Mouse (Mus musculus): ENCODE measurements around the gene Tcf12.

The Tcf12 gene

GRCm38 (mm10) chr9:72085017-72085416 lies 26.7 kb downstream of the Tcf12 start:
- DNase-seq = no peak

- no peak for DNase-seq
These were observed 27.5 kb downstream of the Tcf12 start for GRCm38 (mm10) chr9:72084131-72084530.

GRCm38 (mm10) chr9:72076158-72076557 lies 35.5 kb downstream of the Tcf12 start:
- no peak for DNase-seq

DNA sequence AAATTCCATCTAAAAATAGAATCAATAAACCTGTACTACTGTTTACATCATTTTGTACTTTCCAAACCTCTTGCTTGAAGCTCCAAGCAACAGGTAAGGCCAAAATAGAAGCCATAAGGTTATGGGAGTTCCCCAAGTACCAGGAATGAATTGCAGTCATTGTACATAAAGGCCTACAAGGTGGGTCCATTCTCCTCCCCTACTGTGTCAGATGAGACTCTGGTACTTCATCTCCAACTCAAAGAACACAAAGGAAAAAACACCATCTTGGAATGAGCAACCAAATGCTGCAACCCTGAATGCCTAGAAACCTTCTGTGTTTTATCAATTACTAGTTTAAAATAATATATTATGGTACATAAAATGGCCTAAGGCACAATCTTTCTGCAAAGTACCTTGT lies 45.5 kb downstream of the Tcf12 start:
- no peak for DNase-seq

DNA sequence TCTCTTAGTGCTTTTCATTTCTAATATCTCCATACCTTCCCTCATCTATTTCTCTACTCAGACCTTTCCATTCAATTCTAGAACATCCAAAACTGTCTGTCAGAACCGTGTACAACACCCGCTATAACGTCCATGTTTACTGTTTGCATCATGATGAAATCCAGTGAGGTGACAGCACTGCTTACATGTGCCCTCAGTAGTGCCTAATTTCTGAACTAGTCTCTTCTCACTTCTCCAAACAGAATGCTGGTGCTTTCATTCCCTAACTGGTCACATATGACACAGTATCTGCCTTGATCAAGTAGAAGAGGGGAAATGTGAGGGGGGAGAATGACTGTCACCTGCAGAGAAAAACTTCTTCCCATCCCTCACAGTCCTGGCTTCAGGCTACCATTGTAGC lies 58.5 kb downstream of the Tcf12 start:
- DNase-seq = no peak

DNA sequence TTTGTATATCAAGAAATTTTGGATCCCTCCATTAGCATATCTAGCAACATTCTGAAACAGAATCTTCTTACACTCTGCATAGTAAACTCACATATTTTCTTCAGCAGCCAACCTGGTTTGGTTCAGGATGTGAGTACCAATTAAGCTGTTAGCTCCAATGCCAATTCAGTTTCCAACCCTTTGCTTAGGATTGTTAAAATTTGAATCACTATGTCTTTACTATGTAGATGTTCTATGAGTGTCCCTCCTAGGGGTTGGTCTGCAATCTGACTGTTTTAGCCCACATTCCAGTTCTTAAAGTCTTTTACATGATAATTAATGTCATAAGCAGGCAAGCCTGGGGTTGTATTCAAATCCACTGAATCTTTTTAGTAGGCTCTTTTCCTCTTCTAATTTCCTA lies 71.5 kb downstream of the Tcf12 start:
- DNase-seq = no peak

DNA sequence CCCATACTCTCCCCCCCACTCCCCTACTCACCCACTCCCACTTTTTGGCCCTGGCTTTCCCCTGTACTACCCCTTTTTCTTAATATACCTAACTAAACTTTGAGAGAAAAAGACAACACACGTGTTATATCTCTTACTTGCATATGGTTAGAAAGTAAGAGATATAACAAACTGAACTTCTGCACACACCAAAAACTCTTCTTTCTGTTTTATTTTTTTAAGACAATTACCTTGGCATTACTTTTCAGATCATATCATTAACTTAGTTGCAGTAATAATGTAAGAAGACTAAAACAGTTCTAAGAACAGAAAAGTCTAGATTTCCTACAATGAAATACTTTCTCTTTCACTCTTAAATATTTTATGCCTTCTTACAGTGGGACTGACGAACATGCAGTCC lies 72.3 kb downstream of the Tcf12 start:
- no peak for DNase-seq

DNA sequence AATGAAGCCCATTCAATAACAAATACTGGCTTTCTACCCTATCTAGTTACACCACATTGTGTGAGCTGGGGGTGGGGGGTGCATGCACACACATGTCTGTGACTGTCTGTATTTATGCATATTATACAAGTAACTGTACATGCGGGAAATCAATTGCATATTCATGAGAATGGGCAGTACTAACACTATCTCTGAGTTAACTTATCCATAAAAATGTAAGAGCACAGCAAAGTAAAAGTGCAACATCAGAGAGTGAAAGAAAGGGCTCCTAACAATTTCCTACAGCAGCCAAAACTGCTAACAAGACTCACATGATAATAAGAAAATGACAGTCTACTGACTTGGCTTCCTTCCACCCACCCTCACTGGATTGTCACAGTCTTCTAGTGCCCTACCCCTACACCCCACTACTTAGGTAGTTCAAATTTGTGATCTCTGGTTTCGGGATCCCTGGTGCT lies 74.6 kb downstream of the Tcf12 start:
- DNase-seq = no peak

DNA sequence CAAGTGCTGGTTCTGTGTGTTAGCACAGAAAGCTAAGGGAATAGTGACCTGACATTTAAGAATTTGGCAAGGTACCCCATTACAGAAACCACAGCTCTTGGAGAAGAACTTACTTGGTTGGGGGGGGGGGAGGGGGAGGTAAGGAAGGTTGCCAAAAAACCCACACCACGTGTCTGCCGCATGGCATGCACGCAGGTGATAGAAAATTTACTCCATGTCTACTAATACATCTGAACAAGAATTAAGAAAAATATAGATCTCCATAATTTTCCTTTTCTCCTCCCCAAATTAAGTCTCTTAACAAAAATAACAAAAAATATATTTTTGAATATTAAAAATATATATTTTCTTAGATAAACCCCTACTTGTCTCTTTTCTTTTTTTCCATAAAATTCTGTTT lies 75.4 kb downstream of the Tcf12 start:
- no peak for DNase-seq

DNA sequence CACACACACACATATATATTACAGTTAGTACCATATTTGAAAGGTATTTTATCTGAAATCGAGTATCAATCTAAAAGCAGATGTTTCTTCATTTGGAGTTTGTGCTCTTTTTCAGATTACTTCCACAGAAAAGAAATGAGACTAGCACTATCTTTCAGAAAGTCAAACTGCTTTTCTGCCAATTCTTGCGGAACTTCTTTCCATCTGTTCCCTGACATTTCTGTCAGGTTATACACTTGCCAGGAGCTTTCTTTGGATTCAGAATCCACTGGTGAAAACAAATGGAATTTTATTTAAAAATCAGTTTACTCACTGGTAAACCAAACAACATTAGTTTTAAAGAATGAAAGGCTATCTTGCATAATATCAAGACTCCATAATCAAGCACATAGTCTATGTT lies 78.4 kb downstream of the Tcf12 start:
- no peak for DNase-seq

DNA sequence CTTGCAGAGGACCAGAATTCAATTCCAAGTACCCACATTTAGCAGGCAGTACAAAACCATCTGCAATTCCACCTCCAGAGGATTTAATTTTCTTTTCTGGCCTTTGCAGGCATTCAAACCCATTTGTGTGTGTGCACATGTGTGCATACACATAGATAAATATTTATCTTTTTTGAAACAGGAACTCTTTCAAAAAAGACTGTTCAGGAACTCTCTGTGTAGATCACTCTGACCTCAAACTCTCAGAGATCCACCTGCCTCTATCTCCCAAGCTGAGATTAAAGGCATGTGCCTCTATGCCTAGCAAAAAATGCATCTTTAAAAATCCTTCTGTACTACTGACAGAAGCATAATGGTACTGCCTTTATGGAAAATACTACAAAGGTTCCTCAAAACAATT lies 81.4 kb downstream of the Tcf12 start:
- DNase-seq = no peak

DNA sequence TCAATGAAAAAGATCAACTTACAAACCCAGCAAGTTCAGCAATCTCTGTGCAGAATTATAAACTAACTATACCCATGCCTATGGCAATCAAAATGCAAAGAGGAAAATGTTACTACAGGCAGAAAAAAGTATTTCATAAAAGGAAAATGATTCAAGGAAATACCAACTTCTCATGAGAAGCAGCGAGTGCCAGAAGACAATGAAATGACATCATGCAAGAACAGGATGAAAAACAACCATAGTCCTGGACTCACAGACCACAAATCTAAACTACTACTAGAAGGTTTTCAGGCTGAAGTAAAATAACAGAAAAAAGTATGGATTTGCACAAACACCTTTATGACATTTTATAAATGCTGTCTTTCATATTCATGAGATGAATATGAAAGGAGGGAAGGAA lies 82.1 kb downstream of the Tcf12 start:
- no peak for DNase-seq

GRCm38 (mm10) chr9:72023274-72023673 lies 88.4 kb downstream of the Tcf12 start:
- DNase-seq = no peak

DNA sequence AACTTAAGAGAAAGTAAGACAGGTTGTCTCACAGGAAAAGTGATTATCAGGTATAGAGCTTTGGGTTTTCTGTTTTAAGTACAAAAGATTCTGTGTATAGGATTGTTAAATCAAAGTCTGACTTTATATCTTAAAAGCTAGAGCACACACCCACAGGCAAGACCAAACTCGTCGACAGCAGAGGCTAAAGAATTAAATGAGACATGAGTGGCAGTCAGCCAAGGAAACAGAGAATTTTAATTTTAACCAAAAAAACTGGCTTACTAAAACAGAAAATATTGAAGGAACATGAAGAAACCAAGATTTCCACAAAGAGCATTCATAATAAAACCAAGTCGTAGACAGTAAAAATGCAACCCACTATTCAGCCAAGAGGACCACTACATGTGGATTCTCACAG lies 90.2 kb downstream of the Tcf12 start:
- no peak for DNase-seq

DNA sequence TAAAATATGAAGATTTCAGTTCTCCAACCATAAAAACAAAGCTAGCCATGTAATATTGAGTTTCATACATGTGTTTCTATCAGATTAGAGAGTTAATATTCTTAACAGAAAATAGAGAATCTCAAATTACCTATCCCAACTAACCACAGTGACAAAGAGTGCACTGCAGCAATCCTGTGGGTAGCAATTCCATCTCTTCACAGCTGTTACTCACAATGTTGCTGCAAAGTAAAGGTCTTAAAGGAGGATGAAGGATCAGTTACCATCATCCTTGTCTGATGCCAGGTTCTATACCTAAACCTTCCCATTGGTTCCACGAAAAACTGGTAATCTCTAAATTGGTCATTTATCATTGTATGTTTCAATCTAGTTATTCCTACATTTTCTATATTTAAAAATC lies 95.7 kb downstream of the Tcf12 start:
- no peak for DNase-seq

DNA sequence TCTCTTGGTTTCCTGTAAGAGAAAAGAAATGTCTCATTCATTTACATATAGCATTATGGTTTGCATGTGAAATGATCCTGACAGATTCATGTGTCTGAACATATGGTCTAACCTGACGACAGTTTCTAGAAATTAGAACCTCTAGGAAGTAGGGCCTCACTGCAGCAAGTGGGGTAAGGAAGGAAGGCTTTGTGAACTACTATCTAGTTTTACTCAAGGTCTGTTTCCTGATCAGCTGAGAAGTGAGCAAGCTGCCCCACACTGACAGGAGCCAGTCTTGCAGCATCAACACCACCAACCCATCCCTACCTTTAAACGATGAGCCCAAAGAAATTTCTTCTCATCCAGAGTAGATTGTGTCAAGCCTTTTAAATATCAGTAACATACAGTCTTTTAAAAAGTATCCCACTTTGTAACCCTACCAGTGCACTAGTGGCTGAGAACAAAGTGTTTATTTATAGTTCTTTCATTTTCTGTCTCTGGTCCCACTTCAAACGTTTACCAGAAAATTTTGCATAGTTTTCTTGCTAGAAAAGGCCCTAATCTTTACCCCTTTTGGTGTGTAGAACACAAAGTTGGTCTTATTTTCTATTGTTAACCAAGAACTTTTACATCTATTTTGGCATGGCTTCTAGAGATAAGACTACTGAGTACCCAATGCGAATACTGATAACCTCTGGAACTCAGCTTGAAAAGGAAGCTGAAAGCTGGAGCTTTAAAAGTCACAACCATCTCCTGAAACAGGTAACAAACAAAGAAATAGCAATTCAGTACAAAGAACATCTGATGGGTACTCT lies 96.9 kb downstream of the Tcf12 start:
- no peak for DNase-seq

DNA sequence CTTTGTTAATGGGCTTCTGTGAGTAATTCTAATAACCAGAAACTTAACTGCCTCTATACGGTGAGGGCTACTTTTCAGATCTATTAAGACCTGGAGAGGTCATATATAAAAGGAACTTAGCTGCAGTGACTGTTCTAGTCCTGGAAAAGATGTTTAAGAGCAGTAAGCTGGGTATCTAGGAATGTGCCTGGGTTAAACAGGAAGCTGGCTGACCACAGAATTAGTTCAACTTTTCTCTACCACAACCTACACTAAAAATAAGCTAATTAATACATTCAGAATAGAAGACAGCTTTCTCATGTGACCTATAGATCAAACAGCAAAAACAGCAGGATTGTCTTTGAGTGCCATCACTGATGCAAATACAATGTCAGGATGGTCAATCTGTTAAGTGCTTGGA lies 98.1 kb downstream of the Tcf12 start:
- no peak for DNase-seq

DNA sequence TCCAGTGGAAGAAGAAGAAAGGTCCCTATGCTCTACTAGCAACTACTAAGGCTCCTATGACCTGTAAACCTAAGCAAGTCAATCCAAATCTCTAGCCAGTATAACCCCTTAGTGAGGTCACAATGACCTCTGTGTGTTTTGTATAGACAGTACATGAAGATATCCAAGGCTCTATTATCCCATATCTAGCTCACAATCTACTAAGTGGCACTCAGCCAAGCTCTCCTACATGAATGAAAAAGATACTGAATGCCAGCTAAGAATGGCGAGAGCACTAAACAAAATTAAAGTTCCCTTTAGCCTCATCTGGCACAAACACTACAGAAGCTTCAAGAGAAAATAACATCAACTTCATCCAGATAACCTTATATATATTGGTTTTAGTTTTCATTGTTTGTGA lies 103.0 kb downstream of the Tcf12 start:
- DNase-seq = no peak

GRCm38 (mm10) chr9:71991147-71991546 lies 120.5 kb downstream of the Tcf12 start:
- DNase-seq = no peak

GRCm38 (mm10) chr9:71990376-71990775 lies 121.3 kb downstream of the Tcf12 start:
- DNase-seq = no peak

- no peak for DNase-seq
These were observed 122.0 kb downstream of the Tcf12 start for GRCm38 (mm10) chr9:71989663-71990062.

- no peak for DNase-seq
These were observed 125.0 kb downstream of the Tcf12 start for GRCm38 (mm10) chr9:71986716-71987115.

DNA sequence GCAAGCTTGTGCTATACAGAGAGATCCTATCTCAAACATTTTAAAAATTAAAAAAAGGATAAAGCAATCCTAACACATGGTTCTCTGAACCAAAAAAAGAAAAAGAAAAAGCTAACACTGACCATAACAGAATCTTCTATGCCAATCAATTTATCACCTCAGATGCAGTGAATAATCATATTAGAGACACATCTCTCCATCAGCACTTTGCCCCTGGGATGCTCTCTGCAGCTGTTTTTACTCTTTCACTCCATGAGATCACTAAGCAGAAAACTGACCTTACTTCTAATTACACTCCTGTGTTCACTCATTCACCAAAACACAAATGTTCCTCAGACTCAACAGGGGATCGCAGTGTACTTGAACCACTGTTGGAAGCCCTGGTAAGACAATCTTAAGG lies 128.8 kb downstream of the Tcf12 start:
- no peak for DNase-seq

DNA sequence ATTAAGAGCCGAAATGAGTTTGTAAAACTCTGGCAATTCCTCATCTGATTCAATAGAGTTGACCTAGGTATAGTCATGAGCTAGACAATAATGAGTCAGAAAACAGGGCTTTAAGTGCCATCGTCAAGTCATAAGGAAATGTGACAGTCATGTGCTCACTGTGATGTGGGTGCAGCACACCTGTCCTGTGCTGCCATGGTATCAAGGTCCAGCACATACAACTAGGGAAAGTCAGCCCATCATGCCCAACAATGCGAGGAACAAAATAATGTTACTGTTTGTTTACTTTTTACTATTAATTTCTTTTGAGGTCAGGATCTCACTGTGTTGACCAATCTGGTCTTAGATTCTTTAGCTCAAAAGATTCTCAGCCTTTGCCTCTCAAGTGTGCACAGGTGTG lies 130.6 kb downstream of the Tcf12 start:
- no peak for DNase-seq

GRCm38 (mm10) chr9:71980579-71980978 lies 131.1 kb downstream of the Tcf12 start:
- DNase-seq = no peak

All from B cell, adult 2 months (primary cell).